Mouse (Mus musculus) spleen, adult 2 months (tissue): Measurements from ENCODE around the gene Oxsr1. TPM values are rescaled to one million over a fixed set of nuclear protein-coding genes. Genes with fewer than 3 reads are reported as not detected.

ENCODE experiments used
- DNase-seq, 2 experiments: peaks; one replicate each; pipeline versions ENCODE4 v3.0.0 to v3.0.0-alpha.2; 2012 to 2021; ENCODE audit warnings: low spot score in 2 of 2, low read depth in 1 of 2
- H3K27ac ChIP-seq: fragments of 200-500 bp; 2 replicates; pipeline ENCODE4 v1.5.1; 2012; ENCODE audit warnings: low read length, inconsistent platforms; ENCODE audit not compliant: insufficient read depth
- H3K27me3 ChIP-seq: fragments of 200-500 bp; 2 replicates; pipeline ENCODE4 v1.6.1; 2012; ENCODE audit warnings: mild to moderate bottlenecking, moderate library complexity, low read length, inconsistent platforms; ENCODE audit not compliant: control insufficient read depth, insufficient read depth
- H3K36me3 ChIP-seq: fragments of 200-500 bp; 2 replicates; pipeline ENCODE4 v1.6.1; 2012; ENCODE audit warnings: mild to moderate bottlenecking, low read length, inconsistent platforms; ENCODE audit not compliant: control insufficient read depth, insufficient read depth
- H3K4me1 ChIP-seq: fragments of 200-500 bp; 2 replicates; pipeline ENCODE4 v1.6.1; 2011; ENCODE audit warnings: inconsistent platforms; ENCODE audit not compliant: control insufficient read depth, insufficient read depth, insufficient read length
- H3K4me3 ChIP-seq: fragments of 200-500 bp; 2 replicates; pipeline ENCODE4 v1.5.1; 2011; ENCODE audit warnings: mild to moderate bottlenecking, inconsistent platforms; ENCODE audit not compliant: insufficient read depth, insufficient read length; ENCODE audit errors: extremely low read depth
- CTCF ChIP-seq: fragments of 200-500 bp; IDR thresholded peaks from 2 replicates; pipeline ENCODE4 v1.5.1; 2011; ENCODE audit warnings: mild to moderate bottlenecking, inconsistent platforms; ENCODE audit not compliant: insufficient read depth, insufficient read length, insufficient replicate concordance; ENCODE audit errors: extremely low read depth
- POLR2A ChIP-seq: fragments of 200-500 bp; IDR thresholded peaks from 2 replicates; pipeline ENCODE4 v1.6.1; 2011; ENCODE audit warnings: low read depth, low read length, inconsistent platforms
- WGBS: fragments of 180-500 bp; shearing (Covaris S2); methylation state at CpG from one replicate; pipeline ENCODE4 v1.1.7; 2018; 5-methylcytosine and 5-hydroxymethylcytosine counted together
- polyA plus RNA-seq: library from polyadenylated mRNA; depleted of rRNA; stranded (reverse); fragments of >200 nt; gene quantifications from 2 replicates; pipeline ENCODE4 v1.2.3, GENCODE M21; 2012; rRNA removed

Gene Oxsr1
- polyA plus RNA-seq, 1 experiment, result 9.5 TPM

DNA sequence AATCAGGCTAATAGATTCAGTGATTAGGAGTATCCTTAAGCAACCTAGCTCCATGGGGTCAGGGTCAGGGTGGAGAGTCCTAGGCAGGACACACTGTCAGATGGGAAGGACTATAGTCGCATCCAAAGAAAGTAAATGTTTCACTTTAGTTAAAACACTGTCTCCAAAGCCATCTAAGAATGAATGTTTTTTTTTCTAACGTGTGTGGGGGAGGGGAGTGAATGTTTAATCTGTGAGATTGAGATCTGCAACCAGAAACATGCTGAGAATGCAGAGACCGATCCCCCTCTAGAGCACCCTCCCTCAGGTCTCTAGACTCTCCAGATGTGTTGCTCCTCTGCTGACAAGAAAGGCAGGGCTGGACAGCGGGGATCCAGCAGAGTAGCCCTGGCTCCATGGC is 115.1 kb downstream of the Oxsr1 start:
- H3K36me3 ChIP-seq, result no peaks in the 10 kb centered on the region
- H3K4me3 ChIP-seq, result no peak overlapping the region
- H3K4me1 ChIP-seq, result no peaks in the 10 kb centered on the region
- TF ChIP-seq CTCF (no peak), POLR2A (no peak)
- no peak for DNase-seq
- WGBS, result 81% methylated on average over 4 of the region's 4 CpGs
- no peak overlapping the region for H3K27ac ChIP-seq
- no peaks in the 10 kb centered on the region for H3K27me3 ChIP-seq

- Histone ChIP-seq H3K27ac (no peak overlapping the region), H3K36me3 (no peaks in the 10 kb centered on the region), H3K4me3 (no peak overlapping the region), H3K27me3 (no peaks in the 10 kb centered on the region), H3K4me1 (no peaks in the 10 kb centered on the region)
- 82% methylated on average over 2 of the region's 2 CpGs for WGBS
- TF ChIP-seq POLR2A (no peak), CTCF (no peak)
- DNase-seq, result no peak
Observed at GRCm38 (mm10) chr9:119206666-119207065, 115.6 kb downstream of the Oxsr1 start.

GRCm38 (mm10) chr9:119205756-119206155 is 116.5 kb downstream of the Oxsr1 start:
- Histone ChIP-seq H3K27ac (no peak overlapping the region), H3K4me3 (no peak overlapping the region), H3K4me1 (no peaks in the 10 kb centered on the region), H3K27me3 (no peaks in the 10 kb centered on the region), H3K36me3 (no peaks in the 10 kb centered on the region)
- TF ChIP-seq POLR2A, result no peak
- TF ChIP-seq CTCF, result no peak
- WGBS, result 91% methylated on average over 5 of the region's 5 CpGs
- no peak for DNase-seq

DNA sequence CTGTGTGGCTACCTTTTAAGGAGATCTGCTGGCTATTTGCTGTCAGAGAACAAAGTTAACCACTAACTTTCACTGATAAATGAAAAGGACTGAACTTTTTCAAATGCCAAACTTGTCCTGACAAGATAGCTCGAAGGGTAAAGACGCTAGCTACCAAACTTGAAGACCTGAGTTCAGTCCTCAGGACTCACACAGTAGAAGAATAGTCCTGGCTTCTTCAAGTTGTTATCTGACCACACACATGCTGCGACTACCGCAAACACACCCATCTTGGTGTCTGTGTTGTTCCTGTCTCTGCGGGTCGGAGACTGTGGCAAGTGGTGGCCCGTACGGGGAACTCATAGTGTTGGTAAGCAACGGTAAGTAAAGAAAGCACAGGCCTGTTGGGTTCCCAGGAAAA is 118.6 kb downstream of the Oxsr1 start:
- H3K36me3 ChIP-seq, result no peaks in the 10 kb centered on the region
- H3K4me3 ChIP-seq, result no peak overlapping the region
- no peak overlapping the region for H3K27ac ChIP-seq
- DNase-seq, result no peak
- TF ChIP-seq CTCF (no peak), POLR2A (no peak)
- H3K27me3 ChIP-seq, result no peaks in the 10 kb centered on the region
- H3K4me1 ChIP-seq, result no peaks in the 10 kb centered on the region
- 90% methylated on average over 9 of the region's 9 CpGs for WGBS

DNA sequence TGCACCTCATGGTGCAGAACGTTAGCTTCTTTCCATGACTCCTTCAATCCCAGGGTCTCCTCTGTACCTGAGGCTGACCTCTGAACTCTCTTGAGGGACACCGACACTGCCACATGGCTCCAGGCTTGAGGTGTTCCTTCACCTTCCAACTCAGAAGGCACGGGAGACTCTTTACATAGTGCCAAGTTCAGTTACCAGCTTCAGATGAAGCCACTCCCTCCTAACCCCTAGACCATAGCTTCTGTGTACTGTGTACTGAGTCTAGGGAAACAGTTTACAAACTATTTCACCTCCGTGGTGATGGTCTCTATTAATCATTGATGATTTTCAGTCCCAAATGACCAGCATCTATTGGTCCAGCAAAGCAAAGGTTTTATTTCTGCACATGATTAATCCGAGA is 120.6 kb downstream of the Oxsr1 start:
- Histone ChIP-seq H3K4me3 (no peak overlapping the region), H3K4me1 (no peaks in the 10 kb centered on the region), H3K27ac (no peak overlapping the region), H3K36me3 (no peaks in the 10 kb centered on the region), H3K27me3 (no peaks in the 10 kb centered on the region)
- DNase-seq, result no peak
- 85% methylated on average over 5 of the region's 5 CpGs for WGBS
- no peak for TF ChIP-seq CTCF
- TF ChIP-seq POLR2A, result no peak

GRCm38 (mm10) chr9:119199151-119199861 is 122.9 kb downstream of the Oxsr1 start:
- TF ChIP-seq POLR2A (no peak), CTCF (no peak)
- Histone ChIP-seq H3K36me3 (no peaks in the 10 kb centered on the region), H3K4me1 (no peaks in the 10 kb centered on the region), H3K27me3 (no peaks in the 10 kb centered on the region), H3K4me3 (no peak overlapping the region), H3K27ac (no peak overlapping the region)
- no peak for DNase-seq
- WGBS, result 83% methylated on average over 10 of the region's 10 CpGs

- 47% methylated on average over 11 of the region's 11 CpGs for WGBS
- Histone ChIP-seq H3K27ac (no peak overlapping the region), H3K36me3 (no peaks in the 10 kb centered on the region), H3K4me1 (no peaks in the 10 kb centered on the region), H3K27me3 (no peaks in the 10 kb centered on the region), H3K4me3 (no peak overlapping the region)
- DNase-seq, result no peak
- TF ChIP-seq POLR2A (no peak), CTCF (0 out of 2 replicates have a peak, but pooled peaks have one; percentile 32)
Observed at GRCm38 (mm10) chr9:119192202-119192990, 129.8 kb downstream of the Oxsr1 start.

Other genes with a start within 250 kb of the Oxsr1 start
- 6.3 and 6.5 TPM in 2 replicates for gene Plcd1, start 228.9 kb downstream of the Oxsr1 start, polyA plus RNA-seq
- 0.32 and 0.65 TPM in 2 replicates for gene Dlec1, start 219.9 kb downstream of the Oxsr1 start, polyA plus RNA-seq
- gene Acaa1b, start 165.3 kb downstream of the Oxsr1 start, polyA plus RNA-seq, result 0.86 and 0.92 TPM in 2 replicates
- not detected in 2 replicates for gene Gm47289, start 163.3 kb downstream of the Oxsr1 start, polyA plus RNA-seq
- 0.07 and 0.13 TPM in 2 replicates for gene Slc22a13, start 113.3 kb downstream of the Oxsr1 start, polyA plus RNA-seq
- gene Acaa1a, start 17.2 kb upstream of the Oxsr1 start, polyA plus RNA-seq, result 138 and 173 TPM in 2 replicates
- 27.0 and 33.5 TPM in 2 replicates for gene Myd88, start 19.0 kb upstream of the Oxsr1 start, polyA plus RNA-seq
- 1.3 and 2.0 TPM in 2 replicates for gene Xylb, start 35.0 kb upstream of the Oxsr1 start, polyA plus RNA-seq
- 0.19 and 0.22 TPM in 2 replicates for gene Slc22a14, start 43.1 kb upstream of the Oxsr1 start, polyA plus RNA-seq
- gene Acvr2b, start 79.7 kb upstream of the Oxsr1 start, polyA plus RNA-seq, result 1.3 and 1.5 TPM in 2 replicates
- gene Exog, start 122.5 kb upstream of the Oxsr1 start, polyA plus RNA-seq, result 1.9 and 2.2 TPM in 2 replicates